ENCODE assay signal across 10 mouse cellular contexts in genomic region chr17:50182542-50182951, GRCm38 (mm10). TPM values are rescaled to one million over a fixed set of nuclear protein-coding genes. Genes with fewer than 3 reads are reported as not detected.
DNase-seq lines count a peak whose midpoint lies in the region; ATAC-seq and TF ChIP-seq lines count a peak whose summit lies in the region.
"Had no signal": no experiment of that assay in that cellular context is flagged by ENCODE, and none has a peak within 500 bp of the region (broad histone marks: within the 10 kb centered on the region; RNA-seq: fewer than 3 reads in every experiment).

No protein-coding gene starts in this region.

- H3K27ac ChIP-seq in liver, postnatal 0 days (ENCODE audit: low read depth), result peak overlapping the region; percentile 62
- H3K27ac ChIP-seq in liver, embryonic 11.5 days (ENCODE audit: low read depth, low read length), result no peak overlapping the region
- H3K27ac ChIP-seq in midbrain, embryonic 16.5 days (ENCODE audit: low read length), result no peak overlapping the region
- H3K27ac ChIP-seq: liver, embryonic 13.5 days had no signal

- H3K27me3 ChIP-seq in liver, postnatal 0 days (ENCODE audit: insufficient read depth, low read length), result no peaks in the 10 kb centered on the region
- no peaks in the 10 kb centered on the region for H3K27me3 ChIP-seq in liver, embryonic 11.5 days (replicated peaks; ENCODE audit: control insufficient read depth, insufficient read depth, low read length)
- H3K27me3 ChIP-seq in midbrain, embryonic 16.5 days (ENCODE audit: control insufficient read depth, insufficient read depth, low read depth, low read length), result no peaks in the 10 kb centered on the region
- H3K27me3 ChIP-seq: liver, embryonic 13.5 days had no signal

- WGBS in liver, postnatal 0 days (ENCODE audit: insufficient replicate concordance), result 59% methylated on average over 3 of the region's 3 CpGs
- 67% methylated on average over 3 of the region's 3 CpGs for WGBS in liver, embryonic 11.5 days
- WGBS in midbrain, embryonic 16.5 days, result 76% methylated on average over 3 of the region's 3 CpGs

- H3K4me2 ChIP-seq in liver, postnatal 0 days (ENCODE audit: low read depth, low read length), result no peak overlapping the region
- no peak overlapping the region for H3K4me2 ChIP-seq in liver, embryonic 11.5 days
- H3K4me2 ChIP-seq in midbrain, embryonic 16.5 days (ENCODE audit: low read length), result no peak overlapping the region
- H3K4me2 ChIP-seq: liver, embryonic 13.5 days had no signal

- ATAC-seq in CD4-positive, CD25-positive, alpha-beta regulatory T cell, adult 4 months, result no peak
- peak; percentile 74 for ATAC-seq in liver, postnatal 0 days
- ATAC-seq in liver, embryonic 11.5 days (replicated peaks; ENCODE audit: low FRiP score), result no peak
- peak; percentile 69 for ATAC-seq in neutrophil, adult 5-6 weeks (ENCODE audit: extremely low read depth, insufficient number of reproducible peaks, low FRiP score, poor library complexity, severe bottlenecking)
- no peak for ATAC-seq in midbrain, embryonic 16.5 days

- TF ChIP-seq EP300 in liver, postnatal 0 days (IDR thresholded peaks at IDR 0.05; ENCODE audit: low read depth), result no peak

- H3K4me3 ChIP-seq in liver, postnatal 0 days (ENCODE audit: low read depth, low read length), result no peak overlapping the region
- no peak overlapping the region for H3K4me3 ChIP-seq in liver, embryonic 11.5 days (ENCODE audit: low read depth, low read length)
- no peak overlapping the region for H3K4me3 ChIP-seq in midbrain, embryonic 16.5 days (ENCODE audit: low read depth, low read length)
- H3K4me3 ChIP-seq: liver, embryonic 13.5 days had no signal

- H3K4me1 ChIP-seq in liver, postnatal 0 days (ENCODE audit: insufficient read depth), result 0 out of 2 replicates have a peak, but pooled peaks cover 2% of the 10 kb centered on the region
- no peaks in the 10 kb centered on the region for H3K4me1 ChIP-seq in liver, embryonic 11.5 days (replicated peaks; ENCODE audit: control insufficient read depth, insufficient read depth, low read length)
- peaks cover 16% of the 10 kb centered on the region for H3K4me1 ChIP-seq in midbrain, embryonic 16.5 days (ENCODE audit: control insufficient read depth, insufficient read depth, low read length)
- H3K4me1 ChIP-seq: liver, embryonic 13.5 days had no signal

- no peak overlapping the region for H3K9ac ChIP-seq in liver, postnatal 0 days (replicated peaks)
- no peak overlapping the region for H3K9ac ChIP-seq in liver, embryonic 11.5 days (ENCODE audit: low read depth, low read length)
- no peak overlapping the region for H3K9ac ChIP-seq in midbrain, embryonic 16.5 days (ENCODE audit: low read depth, low read length)
- H3K9ac ChIP-seq: liver, embryonic 13.5 days had no signal

- no peak for TF ChIP-seq CTCF in liver, postnatal 0 days (IDR thresholded peaks at IDR 0.05; ENCODE audit: low read depth)

- H3K36me3 ChIP-seq in liver, postnatal 0 days (replicated peaks; ENCODE audit: insufficient read depth, low read length), result no peaks in the 10 kb centered on the region
- H3K36me3 ChIP-seq in liver, embryonic 11.5 days (ENCODE audit: control insufficient read depth, insufficient read depth, low read length), result no peaks in the 10 kb centered on the region
- H3K36me3 ChIP-seq in midbrain, embryonic 16.5 days (ENCODE audit: control insufficient read depth, insufficient read depth, low read length), result no peaks in the 10 kb centered on the region

- peak; percentile 35 for DNase-seq in CD4-positive, CD25-positive, alpha-beta regulatory T cell, adult 2 months (ENCODE audit: low read depth, low spot score)
- DNase-seq in liver, postnatal 0 days, result peak; percentile 49
- no peak for DNase-seq in liver, embryonic 11.5 days (ENCODE audit: low spot score)
- DNase-seq in cerebellum, postnatal 14 days, result peak; percentile 59 to 74
- no peak for DNase-seq in urinary bladder, postnatal 4 days (ENCODE audit: low spot score in 2 of 2)
- DNase-seq: liver, embryonic 13.5 days; right cerebral cortex, postnatal 25 days had no signal

- H3K9me3 ChIP-seq in liver, postnatal 0 days (ENCODE audit: low read length), result no peaks in the 10 kb centered on the region
- H3K9me3 ChIP-seq in liver, embryonic 11.5 days (ENCODE audit: control insufficient read depth, low read length), result 0 out of 2 replicates have a peak, but pooled peaks cover 1% of the 10 kb centered on the region
- no peaks in the 10 kb centered on the region for H3K9me3 ChIP-seq in midbrain, embryonic 16.5 days (replicated peaks; ENCODE audit: control insufficient read depth, low read length, poor library complexity, severe bottlenecking)
- H3K9me3 ChIP-seq: liver, embryonic 13.5 days had no signal

RNA-seq across cellular contexts. Expression of gene Rftn1, which starts 7.9 kb away (rescaled TPM):
- polyA plus RNA-seq in CD4-positive, CD25-positive, alpha-beta regulatory T cell, adult 4 months (2017; shearing (Covaris generic)), result 10 to 100 TPM; 23.8 to 32.4 TPM
- 5.0 and 6.0 TPM in 2 replicates for polyA plus RNA-seq in liver, postnatal 0 days (2015; fragmentation: Nextera tagmentation; extraction: Ambion mirVana)
- polyA plus RNA-seq in liver, embryonic 11.5 days (2014; fragmentation: Nextera tagmentation; extraction: Ambion mirVana), result 12.8 and 13.9 TPM in 2 replicates
- 63.0 and 69.0 TPM in 2 replicates for total RNA-seq in neutrophil, adult 5-6 weeks (2017)
- 28.2 and 30.1 TPM in 2 replicates for polyA plus RNA-seq in midbrain, embryonic 16.5 days (2015; fragmentation: Nextera tagmentation; extraction: Ambion mirVana)

Comparison
In these comparisons a context has a peak if more than half of its experiments do, and no peak if none do; other contexts are left out.
1. DNase-seq: peak in CD4-positive, CD25-positive, alpha-beta regulatory T cell, adult 2 months (single experiment), liver, postnatal 0 days (single experiment) and cerebellum, postnatal 14 days (2 of 2); none in liver, embryonic 11.5 days (single experiment) and urinary bladder, postnatal 4 days (0 of 2).
2. ATAC-seq: peak in liver, postnatal 0 days (single experiment) and neutrophil, adult 5-6 weeks (single experiment); none in CD4-positive, CD25-positive, alpha-beta regulatory T cell, adult 4 months (single experiment), liver, embryonic 11.5 days (single experiment) and midbrain, embryonic 16.5 days (single experiment).